Mouse (Mus musculus) megakaryocyte-erythroid progenitor cell, adult 5-6 weeks (primary cell): Measurements from ENCODE around the gene Bmx. TPM values are rescaled to one million over a fixed set of nuclear protein-coding genes. Genes with fewer than 3 reads are reported as not detected.

Source experiments
- ATAC-seq: replicated peaks from 2 replicates; pipeline ENCODE4 v1.8.0; 2016; ENCODE audit warnings: mild to moderate bottlenecking, inconsistent platforms; ENCODE audit not compliant: severe bottlenecking, poor library complexity, low FRiP score, low TSS enrichment
- total RNA-seq, 2 experiments: library from RNA; stranded (forward) in 1 of 2; stranded (reverse) in 1 of 2; fragments of 200-1000, 215-1000 nt in 1 of 2; fragments of >200 nt in 1 of 2; fragmentation: Nextera tagmentation in 1 of 2; gene quantifications; 2 replicates each; pipeline ENCODE4 v1.2.3; 2014 to 2017

Gene Bmx
- total RNA-seq, 2 experiments from 2014 or later = 0.14 TPM; not detected in 1

GRCm38 (mm10) chrX:164179746-164180145 lies 78.2 kb downstream of the Bmx start:
- peak; percentile 90 for ATAC-seq

GRCm38 (mm10) chrX:164178856-164179255 lies 79.1 kb downstream of the Bmx start:
- no peak for ATAC-seq

GRCm38 (mm10) chrX:164175780-164176179 lies 82.2 kb downstream of the Bmx start:
- ATAC-seq = no peak

DNA sequence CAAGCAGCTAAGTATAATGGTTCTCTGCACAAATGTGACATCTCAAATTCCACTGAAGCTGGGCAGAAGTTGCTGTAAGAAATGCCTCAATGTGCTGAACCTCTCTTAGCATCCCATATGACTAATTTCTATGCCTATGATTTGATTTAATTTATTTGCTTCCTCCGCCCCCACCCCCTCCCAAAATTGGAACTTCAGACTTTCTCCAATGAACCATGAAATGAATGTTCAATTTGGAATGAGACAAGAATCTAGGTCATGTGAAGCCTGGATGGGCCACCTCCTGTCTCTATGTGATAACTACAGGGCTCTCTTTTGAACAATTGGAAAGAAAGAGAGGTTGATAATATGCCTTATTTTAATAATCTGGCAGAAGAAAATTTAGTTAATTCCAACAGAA lies 82.7 kb downstream of the Bmx start:
- no peak for ATAC-seq

- ATAC-seq = no peak
Observed at GRCm38 (mm10) chrX:164173880-164174279, 84.1 kb downstream of the Bmx start.

DNA sequence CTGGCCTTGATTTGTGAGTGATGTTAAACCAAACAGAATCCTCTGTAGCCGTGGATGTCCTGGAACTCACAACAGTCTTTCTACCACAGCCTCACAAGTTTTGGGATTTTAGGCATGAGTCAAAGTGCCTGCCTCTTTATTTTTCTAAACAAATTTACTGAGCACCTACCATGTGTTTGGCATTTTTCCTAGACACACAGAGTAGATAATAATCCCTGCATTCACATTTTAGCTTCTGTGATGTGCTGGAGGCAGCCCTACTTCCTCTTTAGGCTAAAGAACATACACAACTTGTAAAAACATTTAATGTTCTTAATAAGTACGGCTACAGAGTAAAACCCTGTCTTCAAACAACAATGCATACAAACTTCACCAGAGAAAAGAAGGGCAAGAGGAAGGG lies 87.0 kb downstream of the Bmx start:
- no peak for ATAC-seq

DNA sequence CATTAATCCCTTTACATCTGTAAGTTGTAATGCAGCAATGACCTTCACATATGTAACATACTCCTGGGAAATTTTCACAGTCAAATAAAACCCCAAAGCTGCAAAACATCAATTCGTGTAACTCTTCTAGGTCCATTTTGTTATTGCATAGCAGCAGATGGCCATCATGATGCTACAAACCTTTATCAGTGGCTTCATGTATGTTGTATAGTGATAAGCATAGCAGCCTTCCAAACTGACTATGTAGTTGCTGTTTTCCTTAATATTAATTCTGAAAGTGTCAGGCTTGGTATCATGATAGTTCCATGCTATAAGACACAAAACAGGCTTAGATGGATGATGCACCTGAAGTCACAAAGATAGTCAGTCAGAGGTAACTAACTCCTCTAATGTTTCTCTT lies 93.3 kb downstream of the Bmx start:
- peak; percentile 95 for ATAC-seq

DNA sequence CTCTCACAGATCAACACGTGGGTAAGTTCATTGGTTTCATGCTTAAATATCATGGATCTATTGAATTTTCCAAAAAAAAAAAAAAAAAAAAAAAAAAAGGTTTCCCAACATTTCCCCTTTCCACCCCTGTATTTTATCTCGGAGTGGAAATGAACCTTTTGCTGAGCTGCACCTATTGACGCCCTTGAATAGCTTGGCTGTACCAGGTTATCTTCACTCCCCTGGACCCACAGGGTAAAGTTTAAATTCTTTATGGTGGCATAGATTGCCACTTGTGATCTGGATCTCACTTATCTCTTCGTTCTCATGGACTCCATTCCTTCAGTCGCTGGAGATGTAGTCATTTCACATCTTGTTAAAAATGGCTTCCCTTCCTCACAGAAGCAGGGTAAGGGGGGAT lies 103.4 kb downstream of the Bmx start:
- ATAC-seq = no peak

DNA sequence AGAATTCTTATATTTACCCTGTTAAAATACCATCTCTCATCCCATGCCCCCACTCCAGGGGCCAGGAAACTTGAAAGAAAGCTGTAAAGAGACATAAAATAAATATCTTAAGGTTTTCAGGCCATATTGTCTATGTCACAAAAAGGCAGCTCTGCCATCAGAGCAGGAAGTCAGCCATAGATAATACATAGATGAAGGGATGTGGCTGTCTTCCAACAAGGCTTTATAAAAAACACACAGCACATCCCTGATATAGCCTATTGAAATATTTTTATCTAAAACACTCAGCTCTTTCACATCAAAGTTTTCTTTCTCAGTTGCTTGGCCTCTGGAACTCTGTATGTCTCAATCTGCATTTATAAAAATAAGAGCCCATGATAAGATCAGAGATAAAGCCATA lies 104.4 kb downstream of the Bmx start:
- peak; percentile 63; the same call in 1 of the 2 replicates for ATAC-seq

- no peak for ATAC-seq
Observed at GRCm38 (mm10) chrX:164152703-164153102, 105.3 kb downstream of the Bmx start.

DNA sequence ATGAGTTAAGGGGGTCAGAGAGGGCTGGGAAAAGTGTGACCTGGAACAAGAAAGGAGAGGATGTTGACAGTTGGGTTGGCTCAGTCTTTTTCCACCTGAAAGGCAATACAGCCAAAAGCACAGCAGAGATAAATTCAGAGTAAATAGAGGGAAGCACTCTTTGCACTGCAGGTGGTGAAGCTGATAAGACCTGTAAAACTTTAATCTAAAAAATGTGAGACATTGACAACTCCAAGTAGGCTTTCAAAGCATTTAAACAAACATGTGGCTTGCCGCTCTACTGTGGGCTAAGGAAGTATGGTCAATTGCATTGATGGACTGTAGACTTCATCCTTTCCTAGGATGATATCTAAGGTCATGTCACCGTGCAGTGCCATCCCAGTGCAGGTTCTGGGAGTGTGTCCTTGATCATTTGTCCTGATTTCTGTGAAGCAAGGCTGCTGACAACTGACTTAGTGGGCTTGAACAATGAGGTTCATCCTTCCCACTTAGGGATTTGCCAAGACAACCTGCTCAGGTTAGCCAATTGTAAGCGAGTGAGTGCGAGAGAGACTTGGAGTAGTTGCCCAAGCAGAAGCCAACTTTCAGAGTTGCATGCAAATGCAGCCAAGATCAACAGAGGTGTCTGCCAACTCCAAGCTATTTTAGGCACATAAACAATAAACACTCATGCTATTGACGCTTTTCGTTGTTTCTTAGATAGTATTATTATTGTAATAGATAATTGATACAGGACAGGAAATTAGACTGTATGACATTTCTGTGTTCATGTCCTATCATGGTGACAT lies 112.3 kb downstream of the Bmx start:
- ATAC-seq = peak; percentile 96

Other genes starting within 250 kb of the Bmx start
- 0.17 TPM in 1 of 2 replicates, not detected in the other for gene Car5b, start 230.2 kb downstream of the Bmx start, total RNA-seq (2014; fragmentation: Nextera tagmentation)
- gene Car5b, start 230.2 kb downstream of the Bmx start, total RNA-seq (2017) = 0.47 and 1.4 TPM in 2 replicates
- gene Siah1b, start 181.7 kb downstream of the Bmx start, total RNA-seq (2014; fragmentation: Nextera tagmentation) = 14.0 and 21.3 TPM in 2 replicates
- 11.4 and 19.9 TPM in 2 replicates for gene Siah1b, start 181.7 kb downstream of the Bmx start, total RNA-seq (2017)
- gene Cltrn, start 169.4 kb downstream of the Bmx start, total RNA-seq (2014; fragmentation: Nextera tagmentation) = not detected in 2 replicates
- not detected in 2 replicates for gene Cltrn, start 169.4 kb downstream of the Bmx start, total RNA-seq (2017)
- not detected in 2 replicates for gene Ace2, start 118.9 kb downstream of the Bmx start, total RNA-seq (2014; fragmentation: Nextera tagmentation)
- gene Ace2, start 118.9 kb downstream of the Bmx start, total RNA-seq (2017) = not detected in 2 replicates
- gene Pir, start 11.2 kb upstream of the Bmx start, total RNA-seq (2014; fragmentation: Nextera tagmentation) = 1.5 TPM in 1 of 2 replicates, not detected in the other
- gene Pir, start 11.2 kb upstream of the Bmx start, total RNA-seq (2017) = 2.6 TPM in 1 of 2 replicates, not detected in the other
- gene Vegfd, start 115.2 kb upstream of the Bmx start, total RNA-seq (2014; fragmentation: Nextera tagmentation) = 1.0 TPM in 1 of 2 replicates, not detected in the other
- gene Vegfd, start 115.2 kb upstream of the Bmx start, total RNA-seq (2017) = 0.23 TPM in 1 of 2 replicates, not detected in the other
- 39.2 and 43.8 TPM in 2 replicates for gene Piga, start 161.6 kb upstream of the Bmx start, total RNA-seq (2014; fragmentation: Nextera tagmentation)
- gene Piga, start 161.6 kb upstream of the Bmx start, total RNA-seq (2017) = 31.1 and 56.9 TPM in 2 replicates
- gene Asb11, start 178.8 kb upstream of the Bmx start, total RNA-seq (2014; fragmentation: Nextera tagmentation) = 1.2 TPM in 1 of 2 replicates, not detected in the other
- gene Asb11, start 178.8 kb upstream of the Bmx start, total RNA-seq (2017) = 2.0 TPM in 1 of 2 replicates, not detected in the other
- not detected in 2 replicates for gene Asb9, start 248.1 kb upstream of the Bmx start, total RNA-seq (2014; fragmentation: Nextera tagmentation)
- gene Asb9, start 248.1 kb upstream of the Bmx start, total RNA-seq (2017) = not detected in 2 replicates